Mouse (Mus musculus) limb, embryonic 14.5 days (tissue): Measurements from ENCODE around the gene 1810024B03Rik. TPM values are rescaled to one million over a fixed set of nuclear protein-coding genes. Genes with fewer than 3 reads are reported as not detected.
"Not testable (repeated sequence)": the region's sequence is repeated elsewhere in the genome, so short reads cannot be mapped to it uniquely, and the experiment has no call there.

Experiments used
- ATAC-seq: fragments of 200-750 bp; cut with Nextera tagmentation; 2 replicates; pipeline ENCODE4 v1.8.0; 2017; ENCODE audit warnings: low read depth, moderate number of reproducible peaks, moderate TSS enrichment; ENCODE audit not compliant: low FRiP score
- DNase-seq: peaks from one replicate; pipeline ENCODE4 v3.0.0-alpha.2; 2015; ENCODE audit warnings: low spot score
- H3K27ac ChIP-seq: fragments of 300-500 bp; sonication (generic); replicated peaks from 2 replicates; pipeline ENCODE4 v1.5.1; 2014; ENCODE audit warnings: low read depth, mild to moderate bottlenecking, low read length, moderate library complexity, mixed read lengths
- H3K27me3 ChIP-seq: fragments of 300-500 bp; sonication (generic); 2 replicates; pipeline ENCODE4 v1.6.1; 2014; ENCODE audit warnings: low read length, mixed read lengths; ENCODE audit not compliant: control insufficient read depth, insufficient read depth
- H3K36me3 ChIP-seq: fragments of 300-500 bp; sonication (generic); 2 replicates; pipeline ENCODE4 v1.6.1; 2014; ENCODE audit warnings: mild to moderate bottlenecking, low read length, moderate library complexity, mixed read lengths; ENCODE audit not compliant: control insufficient read depth, insufficient read depth
- H3K4me1 ChIP-seq: fragments of 300-500 bp; sonication (generic); 2 replicates; pipeline ENCODE4 v1.6.1; 2014; ENCODE audit warnings: antibody characterized with exemption, low read length, mixed read lengths; ENCODE audit not compliant: control insufficient read depth, insufficient read depth
- H3K4me2 ChIP-seq: fragments of 300-500 bp; sonication (generic); replicated peaks from 2 replicates; pipeline ENCODE4 v1.6.1; 2014; ENCODE audit warnings: low read depth, mild to moderate bottlenecking, low read length, moderate library complexity; ENCODE audit not compliant: severe bottlenecking
- H3K4me3 ChIP-seq: fragments of 300-500 bp; sonication (generic); replicated peaks from 2 replicates; pipeline ENCODE4 v1.5.1; 2014; ENCODE audit warnings: low read length
- H3K9ac ChIP-seq: fragments of 300-500 bp; sonication (generic); 2 replicates; pipeline ENCODE4 v1.6.1; 2014; ENCODE audit warnings: mild to moderate bottlenecking, low read depth, low read length, moderate library complexity; ENCODE audit not compliant: severe bottlenecking
- H3K9me3 ChIP-seq: fragments of 300-500 bp; sonication (generic); 2 replicates; pipeline ENCODE4 v1.6.1; 2016; ENCODE audit warnings: low read length; ENCODE audit not compliant: control insufficient read depth
- POLR2A ChIP-seq: fragments of 200-500 bp; IDR thresholded peaks from 2 replicates; pipeline ENCODE4 v1.8.0; 2012; ENCODE audit warnings: inconsistent platforms, mild to moderate bottlenecking, moderate library complexity, borderline replicate concordance; ENCODE audit not compliant: insufficient read depth, insufficient read length; ENCODE audit errors: extremely low read depth
- WGBS: fragments of 180-500 bp; shearing (Covaris S2); extraction: QIAGEN DNeasy Blood & Tissue Kit; methylation state at CpG from one replicate; pipeline ENCODE4 v1.1.7; 2014; 5-methylcytosine and 5-hydroxymethylcytosine counted together
- polyA plus RNA-seq, 2 experiments: library from polyadenylated mRNA; depleted of rRNA in 1 of 2; stranded (reverse) in 1 of 2; unstranded in 1 of 2; fragments of >200 nt; fragmentation: Nextera tagmentation in 1 of 2; extraction: Ambion mirVana in 1 of 2; gene quantifications; 2 replicates each; pipeline versions ENCODE4 v1.2.1 to v1.2.3; 2012 to 2014

Gene 1810024B03Rik
- polyA plus RNA-seq, 2 experiments: 1.6 to 2.4 TPM

- no peaks in the 10 kb centered on the region for H3K27me3 ChIP-seq
- WGBS: 92% methylated on average over 2 of the region's 2 CpGs
- no peak overlapping the region for H3K27ac ChIP-seq
- H3K4me1 ChIP-seq: peaks cover 11% of the 10 kb centered on the region
- no peaks in the 10 kb centered on the region for H3K9me3 ChIP-seq
- no peak for ATAC-seq
- no peak overlapping the region for H3K4me2 ChIP-seq
- no peak for TF ChIP-seq POLR2A
- H3K9ac ChIP-seq: no peak overlapping the region
- H3K36me3 ChIP-seq: peaks cover 25% of the 10 kb centered on the region
- no peak for DNase-seq
- H3K4me3 ChIP-seq: no peak overlapping the region
Observed at GRCm38 (mm10) chr2:127206916-127207315, 1.2 kb downstream of the 1810024B03Rik start.

GRCm38 (mm10) chr2:127205936-127206335 lies 2.1 kb downstream of the 1810024B03Rik start:
- peaks cover 11% of the 10 kb centered on the region for H3K4me1 ChIP-seq
- WGBS: 84% methylated on average over 4 of the region's 4 CpGs
- not testable (repeated sequence) for H3K9me3 ChIP-seq

GRCm38 (mm10) chr2:127204932-127205331 lies 3.1 kb downstream of the 1810024B03Rik start:
- no peaks in the 10 kb centered on the region for H3K9me3 ChIP-seq
- 31% methylated on average over 3 of the region's 3 CpGs for WGBS
- no peak overlapping the region for H3K4me3 ChIP-seq
- H3K4me2 ChIP-seq: no peak overlapping the region
- H3K27ac ChIP-seq: no peak overlapping the region
- no peak for TF ChIP-seq POLR2A
- no peak overlapping the region for H3K9ac ChIP-seq
- peaks cover 14% of the 10 kb centered on the region for H3K36me3 ChIP-seq
- DNase-seq (peak; percentile 74), ATAC-seq (no peak)
- no peaks in the 10 kb centered on the region for H3K27me3 ChIP-seq
- peaks cover 11% of the 10 kb centered on the region for H3K4me1 ChIP-seq

More at GRCm38 (mm10) chr2:127205936-127206335, 2.1 kb downstream of the 1810024B03Rik start:
- DNase-seq, H3K27ac ChIP-seq, H3K4me3 ChIP-seq, H3K27me3 ChIP-seq, H3K4me2 ChIP-seq, ATAC-seq, H3K9ac ChIP-seq: not testable (repeated sequence)
- peaks cover 18% of the 10 kb centered on the region for H3K36me3 ChIP-seq

GRCm38 (mm10) chr2:127189574-127189973 lies 18.5 kb downstream of the 1810024B03Rik start:
- Histone ChIP-seq H3K9ac (no peak overlapping the region), H3K36me3 (no peaks in the 10 kb centered on the region), H3K4me3 (no peak overlapping the region), H3K4me1 (no peaks in the 10 kb centered on the region), H3K27ac (no peak overlapping the region), H3K4me2 (no peak overlapping the region), H3K9me3 (no peaks in the 10 kb centered on the region), H3K27me3 (no peaks in the 10 kb centered on the region)
- no peak for TF ChIP-seq POLR2A
- ATAC-seq (no peak), DNase-seq (no peak)

GRCm38 (mm10) chr2:127182598-127183381 lies 25.3 kb downstream of the 1810024B03Rik start:
- peak; percentile 99 for ATAC-seq

GRCm38 (mm10) chr2:127166261-127166660 lies 41.8 kb downstream of the 1810024B03Rik start:
- 0% methylated on average over 1 of the region's 1 CpGs for WGBS
- DNase-seq: peak; percentile 78

More at GRCm38 (mm10) chr2:127182598-127183381, 25.3 kb downstream of the 1810024B03Rik start:
- Histone ChIP-seq H3K9ac (peak overlapping the region; percentile 72), H3K4me2 (peak overlapping the region; percentile 79), H3K9me3 (no peaks in the 10 kb centered on the region), H3K4me3 (peak overlapping the region; percentile 57), H3K27ac (peak overlapping the region; percentile 81), H3K36me3 (no peaks in the 10 kb centered on the region), H3K4me1 (0 out of 2 replicates have a peak, but pooled peaks cover 4% of the 10 kb centered on the region), H3K27me3 (no peaks in the 10 kb centered on the region)
- peak; percentile 90 for DNase-seq
- TF ChIP-seq POLR2A: peak; percentile 75; the same call in 1 of the 2 replicates
- WGBS: 3% methylated on average over 17 of the region's 17 CpGs

More at GRCm38 (mm10) chr2:127166261-127166660, 41.8 kb downstream of the 1810024B03Rik start:
- not testable (repeated sequence) for ATAC-seq, H3K9ac ChIP-seq, H3K4me3 ChIP-seq, H3K27me3 ChIP-seq, H3K27ac ChIP-seq, H3K36me3 ChIP-seq, H3K9me3 ChIP-seq, H3K4me1 ChIP-seq, H3K4me2 ChIP-seq
